Mouse (Mus musculus) effector memory CD4-positive, alpha-beta T cell, adult 7 months (primary cell): ENCODE measurements around the gene Svs1. TPM values are rescaled to one million over a fixed set of nuclear protein-coding genes. Genes with fewer than 3 reads are reported as not detected.

Source experiments
- polyA plus RNA-seq: library from polyadenylated mRNA; unstranded; fragments of 100-300 nt; shearing (Covaris generic); gene quantifications from one replicate; pipeline ENCODE4 v1.2.1, GENCODE M21; 2017

The Svs1 gene
- 0.32 TPM for polyA plus RNA-seq

DNA sequence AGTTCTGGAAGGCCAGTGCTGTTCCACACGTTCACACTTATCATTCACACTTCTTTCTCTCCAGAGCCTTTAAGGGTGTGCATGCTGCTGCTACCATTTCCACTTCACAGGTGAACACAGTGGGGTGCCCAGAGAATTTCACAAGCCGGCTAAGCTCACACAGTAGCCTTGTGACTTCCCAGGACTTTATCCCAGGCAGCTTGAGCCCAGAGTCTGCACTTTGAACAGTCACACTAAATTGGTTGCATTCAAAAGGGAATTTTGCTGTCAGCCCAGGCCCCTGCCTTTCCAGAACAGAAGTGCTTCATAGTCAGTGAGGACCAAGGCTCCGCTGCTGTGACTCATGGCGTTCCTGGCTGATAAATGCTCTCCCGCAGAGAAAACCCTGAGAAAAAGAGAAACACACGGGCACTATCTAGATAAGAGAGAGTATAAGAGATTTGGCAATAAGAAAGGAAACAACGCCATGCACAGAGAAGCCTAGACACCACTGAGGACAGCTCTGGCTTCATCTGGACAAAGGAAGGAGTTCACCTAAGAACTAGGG lies at the start of gene Svs1:
TSS of gene Svs1 (plus strand) at position 418 of the 547 bp plus-strand sequence.

DNA sequence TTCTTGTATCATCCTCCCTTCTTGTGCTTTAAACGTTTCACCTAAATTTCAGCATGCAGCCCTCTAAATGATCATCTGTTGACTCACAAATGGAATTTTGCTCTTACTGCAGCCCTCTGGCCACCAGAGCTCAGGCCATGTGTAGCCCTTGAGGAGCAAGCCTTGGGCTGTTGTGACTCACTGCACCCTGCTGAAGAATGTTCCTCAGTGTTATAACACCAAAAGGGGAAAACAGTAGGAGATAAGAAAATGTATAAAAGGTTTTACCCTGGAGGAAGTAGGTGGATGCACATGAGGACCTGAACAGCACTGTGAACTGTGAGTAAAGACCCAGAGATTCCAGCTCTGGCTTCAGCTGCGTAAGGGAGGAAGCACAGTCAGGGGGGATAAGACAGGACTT lies 12.0 kb upstream of the Svs1 start, which contains the start of gene Doxl2:
TSS of gene Doxl2 (plus strand) at position 301 of the 400 bp plus-strand sequence.

DNA sequence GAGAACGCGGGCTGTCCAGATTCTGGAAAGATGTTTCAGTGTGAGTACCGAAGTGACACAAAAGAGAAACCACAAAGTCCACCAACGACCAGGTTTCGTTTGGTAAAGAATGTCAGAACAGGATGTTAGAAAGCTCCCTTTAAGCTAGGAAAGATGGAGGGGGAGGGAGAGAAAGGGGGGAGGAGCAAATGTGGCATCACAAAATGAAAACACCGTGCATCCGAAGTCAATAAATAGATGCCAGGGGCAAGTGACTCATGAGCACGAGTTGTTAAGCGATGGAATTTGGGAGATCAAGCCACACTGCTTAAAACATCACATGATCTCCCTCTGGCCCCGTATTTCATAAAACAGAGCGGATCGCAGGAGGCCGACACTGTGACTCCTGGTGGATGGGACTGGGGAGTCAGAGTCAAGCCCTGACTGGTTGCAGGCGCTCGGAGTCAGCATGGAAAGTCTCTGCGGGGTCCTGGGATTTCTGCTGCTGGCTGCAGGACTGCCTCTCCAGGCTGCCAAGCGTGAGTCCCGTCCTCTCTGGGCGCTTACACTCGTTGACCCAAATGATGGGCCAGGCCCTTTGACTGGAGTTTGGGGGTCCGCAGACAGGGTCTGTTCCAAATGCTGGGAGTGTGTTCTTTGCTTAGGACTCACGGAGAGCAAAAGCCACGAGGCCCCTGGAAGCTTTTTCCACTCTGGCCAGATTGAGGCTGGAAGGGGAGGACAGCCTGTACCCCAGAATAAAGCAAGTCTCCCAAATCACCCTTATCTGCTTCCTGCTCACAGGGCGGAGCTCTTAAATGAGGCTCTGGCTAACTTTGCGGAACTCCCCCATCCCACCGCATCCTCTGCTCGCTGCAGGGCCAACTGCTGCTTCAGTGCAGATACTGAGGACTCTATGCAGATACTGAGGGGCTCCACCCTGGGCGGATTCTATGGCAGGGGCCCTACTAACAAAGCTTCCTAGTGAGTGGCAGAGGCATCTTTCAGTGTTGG lies 49.9 kb downstream of the Svs1 start, which contains the start of gene Gpnmb:
TSS of gene Gpnmb (plus strand) at position 272 of the 993 bp plus-strand sequence.

Other genes starting within 250 kb of the Svs1 start
- gene Gimap1, start 247.8 kb upstream of the Svs1 start, polyA plus RNA-seq, result 413 TPM
- 201 TPM for gene Gimap5, start 240.7 kb upstream of the Svs1 start, polyA plus RNA-seq
- gene Gimap3, start 216.0 kb upstream of the Svs1 start, polyA plus RNA-seq, result 1,655 TPM
- 9.4 TPM for gene Tmem176a, start 145.9 kb upstream of the Svs1 start, polyA plus RNA-seq
- 14.1 TPM for gene Tmem176b, start 145.4 kb upstream of the Svs1 start, polyA plus RNA-seq
- not detected for gene Aoc1, start 114.0 kb upstream of the Svs1 start, polyA plus RNA-seq
- gene 1600015I10Rik, start 57.0 kb upstream of the Svs1 start, polyA plus RNA-seq, result not detected
- not detected for gene Doxl2, start 11.9 kb upstream of the Svs1 start, polyA plus RNA-seq
- 0.72 TPM for gene Gpnmb, start 49.7 kb downstream of the Svs1 start, polyA plus RNA-seq
- gene Malsu1, start 86.9 kb downstream of the Svs1 start, polyA plus RNA-seq, result 57.5 TPM
- gene Igf2bp3, start 228.1 kb downstream of the Svs1 start, polyA plus RNA-seq, result 0.61 TPM